Mouse (Mus musculus) liver, postnatal 0 days (tissue): ENCODE measurements around the gene Dmbx1. TPM values are rescaled to one million over a fixed set of nuclear protein-coding genes. Genes with fewer than 3 reads are reported as not detected.

ENCODE experiments used
- ATAC-seq: fragments of 200-750 bp; cut with Nextera tagmentation; 2 replicates; pipeline ENCODE4 v1.8.0; 2017; ENCODE audit warnings: mild to moderate bottlenecking, moderate library complexity
- DNase-seq: peaks from one replicate; pipeline ENCODE4 v3.0.0-alpha.2; 2016
- H3K27ac ChIP-seq: fragments of 300-500 bp; sonication (generic); 2 replicates; pipeline ENCODE4 v1.5.1; 2014; ENCODE audit warnings: antibody characterized with exemption, moderate library complexity, mild to moderate bottlenecking, low read depth
- H3K27me3 ChIP-seq: fragments of 300-500 bp; sonication (generic); 2 replicates; pipeline ENCODE4 v1.6.1; 2014; ENCODE audit warnings: low read length, control low read depth, mixed read lengths; ENCODE audit not compliant: insufficient read depth
- H3K36me3 ChIP-seq: fragments of 300-500 bp; sonication (generic); replicated peaks from 2 replicates; pipeline ENCODE4 v1.6.1; 2014; ENCODE audit warnings: mild to moderate bottlenecking, control low read depth, low read length, moderate library complexity, mixed read lengths; ENCODE audit not compliant: insufficient read depth
- H3K4me1 ChIP-seq: fragments of 300-500 bp; sonication (generic); 2 replicates; pipeline ENCODE4 v1.6.1; 2014; ENCODE audit warnings: antibody characterized with exemption, mild to moderate bottlenecking, control low read depth; ENCODE audit not compliant: insufficient read depth
- H3K4me2 ChIP-seq: fragments of 300-500 bp; sonication (generic); 2 replicates; pipeline ENCODE4 v1.6.1; 2014; ENCODE audit warnings: low read depth, mild to moderate bottlenecking, low read length, moderate library complexity, mixed read lengths
- H3K4me3 ChIP-seq: fragments of 300-500 bp; sonication (generic); 2 replicates; pipeline ENCODE4 v1.5.1; 2014; ENCODE audit warnings: low read depth, low read length
- H3K9ac ChIP-seq: fragments of 300-500 bp; sonication (generic); replicated peaks from 2 replicates; pipeline ENCODE4 v1.6.1; 2014; ENCODE audit warnings: mild to moderate bottlenecking, moderate library complexity
- H3K9me3 ChIP-seq: fragments of 300-500 bp; sonication (generic); 2 replicates; pipeline ENCODE4 v1.6.1; 2016; ENCODE audit warnings: mild to moderate bottlenecking, control low read depth, low read length, mixed read lengths
- CTCF ChIP-seq: sonication (generic); IDR thresholded peaks from 2 replicates; pipeline ENCODE4 v1.5.1; 2016; ENCODE audit warnings: antibody characterized with exemption, low read depth
- EP300 ChIP-seq: IDR thresholded peaks from 2 replicates; pipeline ENCODE4 v1.6.1; 2016; ENCODE audit warnings: antibody characterized with exemption, low read depth, mild to moderate bottlenecking
- WGBS: fragments of 180-500 bp; shearing (Covaris S2); extraction: QIAGEN DNeasy Blood & Tissue Kit; methylation state at CpG from one replicate; pipeline ENCODE4 v1.1.7; 2014; ENCODE audit not compliant: insufficient replicate concordance; 5-methylcytosine and 5-hydroxymethylcytosine counted together
- polyA plus RNA-seq: library from polyadenylated mRNA; unstranded; fragments of >200 nt; fragmentation: Nextera tagmentation; extraction: Ambion mirVana; gene quantifications from 2 replicates; pipeline ENCODE4 v1.2.1, GENCODE M21; 2015

Gene Dmbx1
- polyA plus RNA-seq, 1 experiment from 2014 or later: not detected

DNA sequence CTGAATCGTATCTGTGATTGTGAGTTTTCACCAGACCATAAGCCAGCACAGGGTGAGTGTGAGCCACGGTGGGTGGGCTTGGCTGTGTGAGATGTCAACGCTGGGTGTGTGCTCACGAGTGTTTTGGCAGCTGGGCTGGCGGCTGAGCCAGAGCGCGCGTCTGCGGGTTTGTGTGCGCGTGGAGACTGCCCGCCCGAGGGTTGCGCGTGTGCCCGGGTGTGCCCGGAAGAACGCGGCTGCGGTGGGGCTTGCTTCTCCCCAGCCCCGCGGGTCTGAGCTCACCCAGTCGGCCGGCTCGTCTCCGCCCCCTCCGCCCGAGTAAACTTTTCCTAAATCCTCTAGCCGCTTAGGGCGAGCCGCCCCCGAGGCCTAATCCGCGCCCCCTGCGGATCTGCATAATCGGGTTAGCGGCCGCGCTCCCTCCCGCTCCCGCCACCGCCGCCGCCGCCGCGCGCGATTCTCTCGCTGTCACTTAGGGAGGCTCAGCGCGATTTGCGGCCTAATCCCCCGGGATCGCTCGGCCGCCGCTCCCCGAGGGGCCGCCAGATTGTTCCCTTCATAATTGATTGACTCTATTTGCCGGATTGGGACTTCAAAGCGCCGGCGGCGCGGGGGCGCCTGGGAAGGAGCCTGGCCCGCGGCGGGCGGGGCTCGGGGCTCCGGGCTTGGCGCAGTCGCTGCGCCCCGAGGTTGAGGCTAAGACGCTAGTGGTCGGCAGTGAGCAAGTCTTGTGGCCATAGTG lies 23.1 kb upstream of the Dmbx1 start:
- peaks cover 51% of the 10 kb centered on the region for H3K27me3 ChIP-seq
- no peaks in the 10 kb centered on the region for H3K9me3 ChIP-seq
- H3K4me1 ChIP-seq: peaks cover 3% of the 10 kb centered on the region; the same call in 1 of the 2 replicates
- ATAC-seq (0 out of 2 replicates have a peak, but pooled peaks have one; percentile 5), DNase-seq (peak; percentile 20)
- peak overlapping the region; percentile 59 for H3K4me3 ChIP-seq
- peak overlapping the region; percentile 85 for H3K4me2 ChIP-seq
- TF ChIP-seq CTCF: no peak
- no peak for TF ChIP-seq EP300
- under 1% methylated on average over 73 of the region's 79 CpGs for WGBS
- H3K36me3 ChIP-seq: no peaks in the 10 kb centered on the region
- H3K9ac ChIP-seq: peak overlapping the region; percentile 57
- H3K27ac ChIP-seq: no peak overlapping the region

DNA sequence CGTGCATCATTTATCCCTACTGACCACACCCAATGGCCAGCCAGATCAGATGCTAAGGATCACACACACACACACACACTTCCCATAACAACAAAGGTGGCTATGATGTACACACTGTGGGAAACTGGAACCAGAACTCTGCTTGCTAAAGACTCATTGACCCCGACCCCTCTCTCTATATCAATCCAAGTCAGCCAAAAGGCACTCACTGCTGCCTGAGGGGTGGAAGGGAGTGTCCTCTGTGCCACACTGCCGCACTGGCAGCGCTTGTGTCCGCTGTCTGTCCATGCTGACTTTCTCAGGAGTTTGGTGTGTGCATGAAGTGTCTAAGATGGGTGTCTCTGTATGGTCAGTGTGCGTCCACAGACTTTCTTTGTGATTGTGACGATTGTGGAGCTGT lies 22.3 kb upstream of the Dmbx1 start:
- peaks cover 3% of the 10 kb centered on the region; the same call in 1 of the 2 replicates for H3K4me1 ChIP-seq
- H3K27me3 ChIP-seq: peaks cover 53% of the 10 kb centered on the region

DNA sequence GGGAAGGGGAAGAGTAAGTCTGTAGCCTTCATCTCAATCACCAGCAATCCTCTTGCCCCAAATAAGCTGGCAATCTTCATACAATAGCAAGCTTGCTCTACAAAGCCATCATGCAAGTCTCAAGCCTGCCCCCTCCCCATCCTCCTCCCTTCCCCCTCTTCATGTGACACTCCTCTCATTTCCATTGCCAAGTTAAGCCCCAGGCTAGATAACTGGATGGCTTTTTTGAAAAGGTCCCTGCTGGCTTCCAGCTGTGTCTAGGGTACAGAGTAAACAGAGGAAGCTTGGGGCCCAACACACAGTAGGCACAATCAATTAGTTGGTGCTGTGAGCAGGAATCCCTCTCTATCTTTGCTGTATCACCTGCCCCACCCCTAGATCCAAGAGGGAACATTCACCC lies 19.8 kb upstream of the Dmbx1 start:
- no peak for TF ChIP-seq CTCF
- no peak for TF ChIP-seq EP300
- Histone ChIP-seq H3K36me3 (no peaks in the 10 kb centered on the region), H3K9me3 (no peaks in the 10 kb centered on the region), H3K9ac (no peak overlapping the region), H3K4me1 (peaks cover 3% of the 10 kb centered on the region; the same call in 1 of the 2 replicates), H3K4me2 (no peak overlapping the region), H3K4me3 (no peak overlapping the region), H3K27me3 (peaks cover 63% of the 10 kb centered on the region), H3K27ac (no peak overlapping the region)
- DNase-seq (no peak), ATAC-seq (no peak)

More for the DNA sequence above, 22.3 kb upstream of the Dmbx1 start:
- no peak for ATAC-seq
- Histone ChIP-seq H3K9me3 (no peaks in the 10 kb centered on the region), H3K27ac (no peak overlapping the region), H3K4me2 (no peak overlapping the region), H3K9ac (no peak overlapping the region), H3K4me3 (no peak overlapping the region), H3K36me3 (no peaks in the 10 kb centered on the region)
- no peak for DNase-seq
- TF ChIP-seq CTCF (no peak), EP300 (no peak)
- 20% methylated on average over 7 of the region's 7 CpGs for WGBS

DNA sequence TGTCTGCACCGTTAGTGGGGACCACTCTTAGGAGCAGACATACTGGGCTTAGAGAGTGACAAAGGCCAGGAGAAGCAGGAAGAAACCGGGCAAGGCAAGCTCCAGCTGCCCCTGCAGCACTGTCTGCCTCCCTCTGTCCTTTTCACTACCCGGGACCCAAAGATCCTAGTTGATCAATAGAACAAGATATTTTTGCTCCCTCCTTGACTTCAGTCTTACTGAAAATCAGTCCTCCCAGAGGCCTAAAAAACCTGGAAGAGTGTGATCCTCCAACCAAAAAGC lies 15.7 kb upstream of the Dmbx1 start:
- no peak for TF ChIP-seq CTCF
- no peak for TF ChIP-seq EP300
- peaks cover 48% of the 10 kb centered on the region for H3K27me3 ChIP-seq
- H3K36me3 ChIP-seq: no peaks in the 10 kb centered on the region
- H3K9me3 ChIP-seq: no peaks in the 10 kb centered on the region
- no peak overlapping the region for H3K4me2 ChIP-seq
- H3K4me3 ChIP-seq: no peak overlapping the region
- ATAC-seq: no peak
- no peaks in the 10 kb centered on the region for H3K4me1 ChIP-seq
- DNase-seq: no peak
- no peak overlapping the region for H3K9ac ChIP-seq
- WGBS: 6% methylated on average over 3 of the region's 3 CpGs
- no peak overlapping the region for H3K27ac ChIP-seq

DNA sequence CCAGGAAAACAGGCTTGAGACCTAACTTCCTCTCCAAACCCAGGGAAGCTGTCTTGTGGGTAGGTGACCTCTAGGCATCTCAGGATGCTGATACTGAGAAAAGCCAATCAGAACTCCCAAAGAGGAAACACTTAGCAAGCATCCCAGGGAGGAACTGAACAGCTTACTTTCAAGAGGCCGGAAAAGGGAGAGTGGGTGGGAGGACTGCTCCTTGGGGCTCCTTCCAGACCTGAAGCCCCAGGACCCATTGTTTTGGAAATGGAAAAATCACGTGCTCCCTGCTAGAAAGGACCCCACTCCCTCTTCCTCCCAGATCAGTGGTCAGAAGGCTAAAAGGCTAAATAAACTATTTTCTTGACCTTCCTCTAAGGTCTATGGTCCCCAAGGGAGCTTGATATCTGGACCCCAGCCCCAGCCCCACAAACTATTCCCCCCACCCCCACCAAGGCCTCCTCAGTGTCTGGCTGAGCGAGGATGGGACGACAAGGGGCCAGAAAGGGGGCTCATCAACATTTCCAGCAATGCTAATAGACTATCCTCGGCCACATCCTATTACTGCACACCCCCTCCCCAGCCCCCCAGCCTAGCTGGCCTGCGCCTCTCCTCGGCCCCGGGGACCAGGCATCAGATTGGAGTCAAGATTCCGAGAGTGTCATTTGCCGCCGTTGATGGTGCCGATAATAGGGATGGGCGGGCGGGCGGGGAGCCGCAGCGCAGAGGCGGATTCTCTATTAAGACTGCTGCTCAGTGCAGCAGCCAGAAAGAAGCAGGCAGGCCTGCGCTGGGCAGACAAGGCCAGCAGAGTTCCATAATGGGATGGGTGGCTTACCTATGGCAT lies 15.1 kb upstream of the Dmbx1 start:
- no peak overlapping the region for H3K9ac ChIP-seq
- TF ChIP-seq EP300: no peak
- TF ChIP-seq CTCF: no peak
- H3K36me3 ChIP-seq: no peaks in the 10 kb centered on the region
- no peak overlapping the region for H3K27ac ChIP-seq
- 7% methylated on average over 19 of the region's 19 CpGs for WGBS
- DNase-seq: no peak
- peaks cover 50% of the 10 kb centered on the region for H3K27me3 ChIP-seq
- no peak overlapping the region for H3K4me3 ChIP-seq
- no peaks in the 10 kb centered on the region for H3K4me1 ChIP-seq
- no peaks in the 10 kb centered on the region for H3K9me3 ChIP-seq
- H3K4me2 ChIP-seq: no peak overlapping the region
- ATAC-seq: no peak

DNA sequence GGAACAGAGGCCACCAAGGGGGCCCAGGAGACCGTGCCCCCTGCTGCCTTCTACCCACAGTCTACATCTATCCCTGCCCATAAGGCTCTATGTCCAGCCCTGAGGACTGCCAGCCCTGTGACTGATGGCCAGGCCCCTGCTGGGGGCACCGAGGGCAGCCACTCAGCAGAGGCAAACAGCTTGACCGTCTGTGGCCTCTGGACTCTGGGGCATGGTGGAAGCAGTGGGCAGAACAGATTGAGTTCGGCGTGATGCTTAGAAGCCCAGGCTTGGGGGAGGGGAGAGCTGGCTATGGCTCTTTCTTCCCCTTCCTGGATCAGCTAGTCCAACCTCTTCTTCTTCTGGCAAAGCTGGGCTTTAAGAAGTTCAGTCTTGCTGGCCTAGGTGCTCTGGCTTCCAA lies 13.8 kb upstream of the Dmbx1 start:
- H3K4me2 ChIP-seq: no peak overlapping the region
- no peak overlapping the region for H3K27ac ChIP-seq
- no peaks in the 10 kb centered on the region for H3K36me3 ChIP-seq
- H3K9me3 ChIP-seq: no peaks in the 10 kb centered on the region
- no peak overlapping the region for H3K4me3 ChIP-seq
- H3K4me1 ChIP-seq: no peaks in the 10 kb centered on the region
- peaks cover 49% of the 10 kb centered on the region for H3K27me3 ChIP-seq
- DNase-seq: no peak
- TF ChIP-seq CTCF: no peak
- TF ChIP-seq EP300: no peak
- no peak for ATAC-seq
- 44% methylated on average over 5 of the region's 5 CpGs for WGBS
- no peak overlapping the region for H3K9ac ChIP-seq
